Mouse (Mus musculus) yolk sac, embryonic 10.5 days (tissue): Measurements from ENCODE around the gene Gas7.

Experiments used
- DNase-seq: peaks from one replicate; pipeline ENCODE4 v3.0.0-alpha.2; 2017; ENCODE audit warnings: low spot score

Gene Gas7

GRCm38 (mm10) chr11:67627179-67627578, 171.9 kb downstream of the Gas7 start:
- DNase-seq: no peak

DNA sequence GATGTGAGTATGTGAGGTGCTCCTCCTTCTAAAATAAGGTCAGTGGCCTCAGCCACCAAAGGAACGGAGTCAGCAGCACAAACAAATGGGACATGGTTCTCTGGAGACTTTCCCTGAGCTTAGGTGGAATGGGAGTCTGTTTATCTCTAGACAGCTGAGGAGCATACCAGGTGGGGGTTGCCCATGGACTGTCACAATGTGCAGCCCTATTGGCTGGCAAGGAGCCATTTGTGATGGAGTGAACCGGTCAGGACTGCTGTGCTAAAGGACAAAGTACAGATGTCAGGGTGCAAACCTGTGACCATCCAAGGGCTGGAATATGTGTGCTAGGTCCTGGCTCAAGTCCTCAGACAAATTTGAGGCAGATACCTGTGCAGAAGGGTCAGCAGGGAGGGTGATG, 173.3 kb downstream of the Gas7 start:
- DNase-seq: peak; percentile 75

- DNase-seq: peak; percentile 67
Observed at GRCm38 (mm10) chr11:67632906-67633305, 177.7 kb downstream of the Gas7 start.

GRCm38 (mm10) chr11:67633620-67634229, 178.5 kb downstream of the Gas7 start:
- no peak for DNase-seq

GRCm38 (mm10) chr11:67636201-67636600, 181.0 kb downstream of the Gas7 start:
- DNase-seq: no peak

DNA sequence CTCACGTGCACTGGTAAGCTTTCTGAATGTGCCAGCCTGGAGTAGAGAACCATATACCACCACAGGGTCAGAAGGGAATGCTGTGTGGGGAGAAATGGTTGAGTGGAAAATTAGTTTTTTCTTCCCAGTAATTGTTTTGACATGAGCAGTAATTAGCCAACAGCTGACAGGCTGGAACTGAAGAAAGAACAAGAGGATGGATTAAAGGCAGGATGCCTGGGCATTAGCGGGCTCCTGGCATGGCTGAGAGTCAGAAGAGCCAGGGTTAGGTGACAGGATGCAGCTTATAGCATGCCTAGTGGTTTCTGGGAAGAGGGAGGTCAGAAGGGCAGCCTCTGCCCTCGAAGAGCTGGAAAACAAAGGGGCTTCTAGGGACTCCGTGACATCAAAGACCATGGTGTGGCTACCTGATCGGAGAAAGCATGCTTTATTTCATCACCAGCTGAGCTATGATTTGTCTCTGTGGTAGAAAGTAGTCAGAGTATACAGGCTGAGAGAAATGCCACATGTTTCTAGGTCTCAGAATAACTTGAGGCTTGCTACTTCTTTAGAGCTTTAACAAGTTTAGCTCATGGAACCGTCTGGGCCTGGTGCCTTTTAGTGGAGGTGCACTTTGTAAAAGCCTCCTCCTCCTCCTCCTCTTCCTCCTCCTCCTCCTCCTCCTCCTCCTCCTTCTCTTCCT, 181.8 kb downstream of the Gas7 start:
- DNase-seq: no peak

- no peak for DNase-seq
Observed at GRCm38 (mm10) chr11:67638401-67638800, 183.2 kb downstream of the Gas7 start.

DNA sequence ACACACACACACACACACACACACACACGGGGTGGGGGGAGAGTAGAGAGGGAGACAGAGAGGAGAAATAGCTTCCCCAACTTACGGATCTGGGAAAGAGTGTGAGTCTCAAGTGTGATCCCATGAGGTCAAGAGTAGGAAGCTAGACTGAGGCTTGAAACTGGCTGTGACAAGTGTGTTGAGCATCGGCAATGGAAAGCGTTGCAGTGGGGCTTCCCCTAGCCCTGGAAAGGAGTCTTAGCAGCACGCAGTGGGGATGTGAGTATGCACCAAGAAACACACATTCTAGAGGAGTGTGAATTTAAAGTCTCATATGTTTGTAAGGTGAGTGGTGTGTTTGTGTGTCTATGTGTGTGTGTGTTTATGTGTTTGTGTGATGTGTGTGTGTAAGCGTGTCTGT, 185.1 kb downstream of the Gas7 start:
- no peak for DNase-seq

DNA sequence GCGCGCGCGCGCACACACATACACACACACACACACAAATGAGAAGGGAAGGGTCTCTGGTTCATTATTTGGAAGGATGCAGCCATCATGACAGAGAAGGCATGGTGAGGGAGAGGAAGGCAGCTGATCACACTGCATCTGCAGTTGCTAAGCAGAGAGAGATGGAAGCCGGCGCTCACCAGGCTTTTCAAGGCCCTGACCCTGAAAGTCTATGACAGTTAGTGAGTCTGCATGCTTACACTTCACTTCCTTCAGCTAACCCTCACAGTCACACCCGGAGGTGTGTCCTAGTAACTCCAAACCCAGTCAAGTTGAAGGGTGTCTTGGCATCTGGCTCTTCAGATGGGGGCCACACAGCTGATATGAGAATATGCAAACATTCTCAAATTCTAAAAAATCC, 187.2 kb downstream of the Gas7 start:
- no peak for DNase-seq

GRCm38 (mm10) chr11:67642835-67643234, 187.6 kb downstream of the Gas7 start:
- no peak for DNase-seq

DNA sequence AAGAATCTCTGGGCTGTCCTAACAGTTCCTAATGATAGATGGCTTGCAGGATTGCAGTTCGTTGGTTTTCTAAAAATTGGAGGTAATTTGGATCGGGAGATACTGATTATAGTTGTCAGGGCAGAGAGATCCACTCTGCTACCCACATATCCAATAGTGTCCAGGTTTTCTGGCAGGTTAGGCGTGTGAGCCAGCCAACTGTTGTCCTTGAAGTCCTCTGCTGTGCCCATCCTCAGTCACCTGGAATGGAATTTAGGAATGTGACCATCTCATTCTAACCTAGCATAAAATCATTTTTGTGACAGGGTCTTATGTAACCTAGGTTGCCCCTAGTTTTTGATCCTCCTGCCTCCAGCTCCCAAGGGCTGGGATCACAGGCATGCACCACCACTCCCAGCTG, 188.2 kb downstream of the Gas7 start:
- no peak for DNase-seq

- DNase-seq: no peak
Observed at GRCm38 (mm10) chr11:67644632-67645149, 189.5 kb downstream of the Gas7 start.

- peak; percentile 68 for DNase-seq
Observed at GRCm38 (mm10) chr11:67647745-67648144, 192.5 kb downstream of the Gas7 start.

DNA sequence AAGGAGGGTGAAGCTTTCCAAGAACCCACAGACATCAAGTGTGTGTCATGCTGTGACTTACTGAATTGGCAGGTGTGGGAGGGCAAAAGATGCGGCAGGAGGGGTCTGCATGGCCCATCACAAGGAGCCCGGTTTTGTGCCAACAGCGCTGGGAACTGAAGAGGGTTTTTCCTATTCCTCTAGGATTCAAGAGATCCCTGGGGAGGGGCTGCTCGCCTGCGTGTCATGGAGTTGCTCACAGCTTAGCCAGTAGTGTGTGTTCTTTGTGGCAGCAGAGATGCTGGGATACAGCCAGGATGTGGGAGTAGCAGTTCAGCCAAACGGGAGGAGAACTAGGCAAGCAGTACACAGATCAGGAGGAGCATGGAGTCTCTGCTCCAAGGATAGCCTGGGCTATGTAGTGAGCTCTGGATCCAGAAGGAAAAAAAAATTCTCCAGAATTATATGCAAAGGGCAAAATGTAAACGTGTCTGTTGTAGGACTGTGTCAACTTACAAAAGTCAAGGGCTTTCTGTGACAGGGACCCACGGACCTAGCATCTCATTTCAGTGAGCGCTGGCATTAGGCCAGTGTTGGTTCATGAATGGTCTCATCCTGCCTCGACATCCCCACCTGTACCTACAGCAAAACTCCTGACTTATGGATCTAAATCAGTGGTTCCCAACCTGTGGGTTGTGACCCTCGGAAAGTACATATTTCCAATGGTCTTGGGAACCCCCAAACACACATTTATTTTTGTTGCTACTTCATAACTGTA, 193.6 kb downstream of the Gas7 start:
- no peak for DNase-seq

DNA sequence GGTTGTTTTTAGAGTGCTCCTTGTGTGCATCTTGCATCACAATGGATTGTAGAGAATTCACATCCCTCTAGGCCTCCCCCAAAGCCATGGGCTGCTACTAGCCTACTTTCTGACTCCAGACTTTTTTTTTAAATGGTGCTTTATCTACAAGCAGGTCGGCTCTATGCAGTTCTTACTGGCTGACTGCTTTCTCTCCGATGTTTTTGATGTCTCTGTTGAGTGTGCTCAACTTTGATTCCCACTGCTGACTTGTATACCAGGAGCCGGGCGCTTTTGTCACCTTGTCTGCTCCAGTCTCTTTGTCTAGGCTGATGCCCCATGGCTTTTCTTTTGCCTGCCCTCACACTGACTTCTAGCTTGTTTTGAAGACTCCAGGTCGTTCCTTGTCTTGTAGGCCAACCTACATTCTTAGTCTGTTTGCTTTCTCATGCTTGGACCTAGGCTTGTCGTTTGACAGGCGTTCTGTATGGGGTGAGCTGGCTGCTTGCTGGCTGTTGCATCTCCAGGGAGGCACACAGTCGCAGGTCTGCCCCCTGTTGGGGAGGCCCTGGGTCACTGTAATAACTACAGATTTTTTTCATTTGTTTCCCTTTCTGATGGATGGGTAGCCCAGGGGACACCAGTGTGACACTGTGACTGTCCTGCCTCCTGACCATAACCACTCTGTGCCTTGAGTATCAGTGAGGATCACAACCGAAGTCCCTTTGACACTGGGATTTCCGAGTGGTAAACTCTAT, 194.9 kb downstream of the Gas7 start:
- no peak for DNase-seq

DNA sequence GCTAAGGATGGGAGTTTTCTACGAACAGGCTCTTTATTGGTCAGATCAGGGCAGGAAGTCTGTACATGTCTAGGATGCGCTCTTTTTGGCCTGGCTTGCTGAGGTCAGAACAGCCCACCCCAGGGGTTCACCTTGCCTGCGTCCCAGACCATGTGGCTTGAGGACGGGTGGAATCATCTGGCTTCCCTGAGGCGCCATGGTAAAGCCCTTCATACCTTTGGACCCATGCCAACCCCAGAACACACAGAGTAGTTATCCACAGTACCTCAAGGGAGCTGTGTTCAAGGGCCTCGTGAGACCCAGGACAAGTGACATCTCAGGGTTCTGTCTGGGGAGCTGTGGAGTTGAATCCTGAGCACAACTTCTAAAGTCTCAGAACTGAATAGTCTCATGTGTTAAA, 196.5 kb downstream of the Gas7 start:
- no peak for DNase-seq

DNA sequence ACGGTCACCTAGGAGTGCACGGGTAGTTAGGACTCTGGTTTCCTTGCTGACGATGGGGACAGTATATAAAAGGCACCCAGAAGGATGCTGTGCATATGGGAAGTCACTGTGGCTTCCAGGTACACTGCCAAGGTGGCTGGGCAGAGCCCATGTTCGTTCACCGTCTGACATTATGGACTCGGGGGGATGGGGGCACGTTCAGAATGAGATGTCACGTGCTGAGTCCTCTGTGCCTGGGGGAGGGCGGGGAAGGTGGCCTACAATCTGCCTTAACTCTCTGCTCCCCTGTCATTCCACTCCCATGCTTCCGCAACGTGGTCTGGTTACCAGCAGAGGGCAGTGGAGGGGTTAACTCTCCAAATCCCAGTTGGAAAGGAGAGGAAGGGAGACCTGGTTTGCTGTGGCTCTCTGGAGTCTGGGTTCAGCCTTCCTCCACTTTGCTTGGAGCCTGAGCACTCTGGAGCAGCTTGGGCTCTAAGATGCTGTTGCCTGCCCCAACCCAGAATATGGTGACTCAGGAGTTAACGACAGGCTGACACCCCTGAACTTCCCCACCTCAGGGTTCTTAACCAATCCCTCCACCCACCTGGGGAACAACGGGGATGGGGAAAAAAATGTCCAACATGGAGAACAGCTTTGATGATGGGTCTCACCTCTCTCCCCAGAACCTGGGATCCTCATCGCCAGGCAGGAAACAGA, 197.1 kb downstream of the Gas7 start:
- DNase-seq: no peak

- DNase-seq: no peak
Observed at GRCm38 (mm10) chr11:67652893-67653255, 197.6 kb downstream of the Gas7 start.

GRCm38 (mm10) chr11:67653521-67654090, 198.4 kb downstream of the Gas7 start:
- no peak for DNase-seq

GRCm38 (mm10) chr11:67654514-67654913, 199.3 kb downstream of the Gas7 start:
- no peak for DNase-seq

GRCm38 (mm10) chr11:67655236-67655959, 200.2 kb downstream of the Gas7 start:
- no peak for DNase-seq
